Mouse (Mus musculus): ENCODE data around the gene Map4k1. TPM values are rescaled to one million over a fixed set of nuclear protein-coding genes. Genes with fewer than 3 reads are reported as not detected.

The Map4k1 gene
- polyA plus RNA-seq, 1 experiment, result 58.8 TPM

DNA sequence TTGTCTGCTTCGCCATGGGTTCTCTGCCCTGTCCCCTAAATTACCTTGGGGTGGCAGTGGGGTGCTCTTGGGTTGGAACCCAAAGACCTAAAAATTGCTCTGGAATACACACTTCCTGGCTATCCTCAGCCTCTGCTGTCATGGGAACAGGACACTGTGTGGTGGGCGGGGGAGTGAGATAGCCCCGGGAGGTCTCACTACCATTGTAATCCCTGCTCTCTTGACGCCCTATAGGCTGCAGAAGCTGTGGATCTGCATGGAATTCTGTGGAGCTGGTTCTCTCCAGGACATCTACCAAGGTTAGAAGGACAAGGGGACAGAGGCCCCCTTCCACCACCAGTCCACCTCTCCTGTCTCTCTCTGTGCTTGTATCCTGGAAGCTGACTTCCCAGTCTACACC is 2.0 kb downstream of the Map4k1 start:
- H3K27ac ChIP-seq (ENCODE audit: control insufficient read depth, insufficient read depth, low read depth, low read length), result no peak overlapping the region
- H3K27me3 ChIP-seq (ENCODE audit: control insufficient read depth, insufficient read depth, low read length), result no peaks in the 10 kb centered on the region
- no peak overlapping the region for H3K4me3 ChIP-seq (ENCODE audit: control insufficient read depth, low read depth, low read length)
- H3K36me3 ChIP-seq (ENCODE audit: control insufficient read depth, insufficient read depth, low read length), result no peaks in the 10 kb centered on the region; the same call in 1 of the 2 replicates
- peaks cover 24% of the 10 kb centered on the region for H3K4me1 ChIP-seq (ENCODE audit: control insufficient read depth, insufficient read depth, low read length)
- TF ChIP-seq CTCF (IDR thresholded peaks at IDR 0.05; ENCODE audit: control insufficient read depth, insufficient read depth, insufficient replicate concordance, low read depth, low read length), result no peak
- no peak for TF ChIP-seq POLR2A (IDR thresholded peaks at IDR 0.05; ENCODE audit: control insufficient read depth, low read depth, low read length)

DNA sequence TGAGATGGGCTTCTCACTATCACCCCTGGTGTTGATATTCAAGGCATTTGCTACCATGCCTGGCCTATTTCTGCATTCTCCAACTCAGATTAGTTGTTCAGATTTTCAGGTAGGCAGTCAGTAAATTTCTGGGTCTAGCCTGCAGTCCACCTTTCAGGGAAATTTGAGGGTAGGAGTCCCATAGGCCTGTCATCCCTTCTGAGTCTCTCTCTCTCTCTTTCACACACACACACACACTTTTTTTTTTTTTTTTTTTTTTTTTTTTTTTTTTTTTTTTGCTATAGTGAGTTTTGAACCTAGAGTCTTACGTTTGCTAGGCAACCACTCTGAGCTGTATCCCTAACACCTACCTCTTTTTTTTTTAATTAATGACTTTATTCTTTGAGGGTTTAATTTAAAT is 2.6 kb downstream of the Map4k1 start:
- Histone ChIP-seq H3K4me3 (ENCODE audit: control insufficient read depth, low read depth, low read length) (no peak overlapping the region), H3K27me3 (ENCODE audit: control insufficient read depth, insufficient read depth, low read length) (no peaks in the 10 kb centered on the region), H3K4me1 (ENCODE audit: control insufficient read depth, insufficient read depth, low read length) (peaks cover 24% of the 10 kb centered on the region), H3K27ac (ENCODE audit: control insufficient read depth, insufficient read depth, low read depth, low read length) (no peak overlapping the region), H3K36me3 (ENCODE audit: control insufficient read depth, insufficient read depth, low read length) (no peaks in the 10 kb centered on the region; the same call in 1 of the 2 replicates)
- no peak for TF ChIP-seq POLR2A (IDR thresholded peaks at IDR 0.05; ENCODE audit: control insufficient read depth, low read depth, low read length)
- TF ChIP-seq CTCF (IDR thresholded peaks at IDR 0.05; ENCODE audit: control insufficient read depth, insufficient read depth, insufficient replicate concordance, low read depth, low read length), result no peak

DNA sequence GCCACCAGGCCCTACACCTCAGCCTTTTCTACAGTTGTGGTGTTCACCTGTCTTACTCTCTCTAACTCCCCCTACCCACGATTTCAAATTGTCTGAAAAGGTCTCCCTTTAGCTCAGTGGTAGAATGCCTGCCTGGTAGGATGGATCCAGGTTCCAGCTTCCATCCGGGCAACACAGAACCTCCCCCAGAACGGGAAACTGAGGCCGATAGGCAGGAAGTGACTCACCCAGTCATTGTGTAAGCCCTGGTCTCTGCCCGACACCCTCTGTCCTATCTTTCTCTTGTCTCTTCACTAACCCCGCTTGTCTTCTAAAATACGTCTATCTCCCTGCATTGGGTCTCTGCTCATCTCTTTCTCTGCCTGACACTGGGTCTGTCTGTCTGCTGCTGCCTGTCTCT is 3.4 kb downstream of the Map4k1 start:
- TF ChIP-seq POLR2A (IDR thresholded peaks at IDR 0.05; ENCODE audit: control insufficient read depth, low read depth, low read length), result no peak
- TF ChIP-seq CTCF (IDR thresholded peaks at IDR 0.05; ENCODE audit: control insufficient read depth, insufficient read depth, insufficient replicate concordance, low read depth, low read length), result no peak
- H3K4me1 ChIP-seq (ENCODE audit: control insufficient read depth, insufficient read depth, low read length), result peaks cover 24% of the 10 kb centered on the region
- no peaks in the 10 kb centered on the region; the same call in 1 of the 2 replicates for H3K36me3 ChIP-seq (ENCODE audit: control insufficient read depth, insufficient read depth, low read length)
- no peak overlapping the region for H3K4me3 ChIP-seq (ENCODE audit: control insufficient read depth, low read depth, low read length)
- no peak overlapping the region for H3K27ac ChIP-seq (ENCODE audit: control insufficient read depth, insufficient read depth, low read depth, low read length)
- H3K27me3 ChIP-seq (ENCODE audit: control insufficient read depth, insufficient read depth, low read length), result no peaks in the 10 kb centered on the region

DNA sequence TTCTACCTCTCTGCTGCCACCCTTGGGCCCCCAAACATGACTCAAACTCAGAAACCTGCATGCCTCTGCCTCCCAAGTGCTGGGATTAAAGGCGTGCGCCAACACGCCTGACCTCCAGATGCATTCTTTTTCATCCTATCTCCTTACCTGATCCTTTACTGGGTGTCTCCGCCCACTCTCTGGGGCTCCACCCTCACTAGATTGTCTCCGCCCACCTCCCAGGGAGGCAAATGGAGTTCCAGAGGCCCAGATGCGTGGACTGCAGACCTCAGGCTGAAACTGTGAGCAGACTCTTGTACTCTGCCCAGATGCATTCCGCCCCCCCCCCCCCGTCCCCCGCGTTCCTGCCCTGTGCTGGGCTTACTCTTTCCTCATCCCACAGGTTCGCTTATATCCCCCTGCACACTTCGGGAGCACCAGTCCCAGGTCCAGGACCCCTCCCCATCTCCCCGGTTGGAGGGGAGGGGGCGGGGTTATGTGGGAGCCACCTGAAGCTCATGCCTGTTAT is 9.0 kb downstream of the Map4k1 start:
- Histone ChIP-seq H3K27me3 (ENCODE audit: control insufficient read depth, insufficient read depth, low read length) (no peaks in the 10 kb centered on the region), H3K27ac (ENCODE audit: control insufficient read depth, insufficient read depth, low read depth, low read length) (no peak overlapping the region), H3K4me3 (ENCODE audit: control insufficient read depth, low read depth, low read length) (no peak overlapping the region), H3K36me3 (ENCODE audit: control insufficient read depth, insufficient read depth, low read length) (no peaks in the 10 kb centered on the region), H3K4me1 (ENCODE audit: control insufficient read depth, insufficient read depth, low read length) (peaks cover 3% of the 10 kb centered on the region; the same call in 1 of the 2 replicates)
- TF ChIP-seq POLR2A (IDR thresholded peaks at IDR 0.05; ENCODE audit: control insufficient read depth, low read depth, low read length), result no peak
- no peak for TF ChIP-seq CTCF (IDR thresholded peaks at IDR 0.05; ENCODE audit: control insufficient read depth, insufficient read depth, insufficient replicate concordance, low read depth, low read length)

DNA sequence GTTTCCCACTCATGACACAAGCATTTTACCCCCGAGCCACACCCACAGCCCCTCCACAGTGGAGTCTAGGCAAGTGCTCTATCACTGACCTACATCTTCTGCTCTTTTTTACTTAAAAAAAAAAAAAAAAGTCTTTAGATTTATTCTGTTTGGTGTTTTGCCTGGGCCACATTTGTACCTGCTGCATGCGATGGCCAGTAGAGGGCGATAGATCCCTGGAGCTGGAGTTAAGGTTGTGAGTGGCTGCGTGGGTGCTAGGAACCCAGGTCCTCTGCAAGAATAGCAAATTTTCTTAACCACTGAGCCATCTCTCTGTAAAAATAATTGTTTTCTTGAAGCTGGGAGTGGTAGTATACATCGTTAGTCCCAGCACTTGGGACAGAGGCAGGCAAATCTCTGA is 9.8 kb downstream of the Map4k1 start:
- no peak overlapping the region for H3K27ac ChIP-seq (ENCODE audit: control insufficient read depth, insufficient read depth, low read depth, low read length)
- TF ChIP-seq POLR2A (IDR thresholded peaks at IDR 0.05; ENCODE audit: control insufficient read depth, low read depth, low read length) (no peak), CTCF (IDR thresholded peaks at IDR 0.05; ENCODE audit: control insufficient read depth, insufficient read depth, insufficient replicate concordance, low read depth, low read length) (peak; percentile 67; the same call in 1 of the 2 replicates)
- no peaks in the 10 kb centered on the region for H3K27me3 ChIP-seq (ENCODE audit: control insufficient read depth, insufficient read depth, low read length)
- peaks cover 3% of the 10 kb centered on the region; the same call in 1 of the 2 replicates for H3K4me1 ChIP-seq (ENCODE audit: control insufficient read depth, insufficient read depth, low read length)
- H3K4me3 ChIP-seq (ENCODE audit: control insufficient read depth, low read depth, low read length), result no peak overlapping the region
- no peaks in the 10 kb centered on the region for H3K36me3 ChIP-seq (ENCODE audit: control insufficient read depth, insufficient read depth, low read length)

DNA sequence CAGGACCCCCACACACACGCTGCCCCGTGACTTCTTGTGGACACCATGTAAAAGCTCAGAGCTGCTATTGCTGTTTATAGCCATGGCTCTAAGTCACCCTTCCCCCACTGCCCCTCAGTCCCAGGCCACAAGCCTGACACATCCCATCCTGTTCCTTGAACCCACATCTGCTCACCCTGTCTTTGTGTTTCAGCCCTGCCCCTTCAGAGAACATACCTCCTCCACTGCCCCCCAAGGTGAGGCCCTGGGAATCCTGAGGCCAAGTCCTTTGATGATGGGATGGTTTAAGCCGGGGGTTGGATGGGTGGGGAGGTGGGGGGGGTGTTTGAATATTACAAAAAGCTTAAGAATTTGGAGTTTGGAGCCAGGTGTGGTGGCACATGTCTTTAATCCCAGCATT is 11.1 kb downstream of the Map4k1 start:
- TF ChIP-seq POLR2A (IDR thresholded peaks at IDR 0.05; ENCODE audit: control insufficient read depth, low read depth, low read length), result no peak
- no peak for TF ChIP-seq CTCF (IDR thresholded peaks at IDR 0.05; ENCODE audit: control insufficient read depth, insufficient read depth, insufficient replicate concordance, low read depth, low read length)
- Histone ChIP-seq H3K27ac (ENCODE audit: control insufficient read depth, insufficient read depth, low read depth, low read length) (no peak overlapping the region), H3K4me1 (ENCODE audit: control insufficient read depth, insufficient read depth, low read length) (peaks cover 3% of the 10 kb centered on the region; the same call in 1 of the 2 replicates), H3K4me3 (ENCODE audit: control insufficient read depth, low read depth, low read length) (no peak overlapping the region), H3K27me3 (ENCODE audit: control insufficient read depth, insufficient read depth, low read length) (no peaks in the 10 kb centered on the region), H3K36me3 (ENCODE audit: control insufficient read depth, insufficient read depth, low read length) (no peaks in the 10 kb centered on the region)

DNA sequence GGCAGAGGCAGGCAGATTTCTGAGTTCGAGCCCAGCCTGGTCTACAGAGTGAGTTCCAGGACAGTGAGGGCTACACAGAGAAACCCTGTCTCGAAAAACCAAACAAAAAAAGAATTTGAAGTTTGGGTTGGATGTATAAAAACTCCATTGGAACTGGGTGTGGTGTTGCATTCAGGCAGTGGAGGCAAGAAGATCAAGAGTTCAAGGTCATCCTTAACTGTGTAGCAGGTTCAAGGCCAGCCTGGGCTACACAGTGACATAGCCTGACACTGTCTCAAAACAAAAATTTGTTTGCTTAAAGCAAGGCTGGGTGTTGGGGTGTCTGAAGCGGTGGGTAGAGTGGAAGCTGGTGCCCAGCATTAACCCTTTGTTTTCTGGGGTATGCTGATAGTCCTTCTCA is 11.6 kb downstream of the Map4k1 start:
- H3K4me3 ChIP-seq (ENCODE audit: control insufficient read depth, low read depth, low read length), result no peak overlapping the region
- no peaks in the 10 kb centered on the region for H3K36me3 ChIP-seq (ENCODE audit: control insufficient read depth, insufficient read depth, low read length)
- no peak for TF ChIP-seq POLR2A (IDR thresholded peaks at IDR 0.05; ENCODE audit: control insufficient read depth, low read depth, low read length)
- no peak for TF ChIP-seq CTCF (IDR thresholded peaks at IDR 0.05; ENCODE audit: control insufficient read depth, insufficient read depth, insufficient replicate concordance, low read depth, low read length)

More for the DNA sequence above, 11.6 kb downstream of the Map4k1 start:
- Histone ChIP-seq H3K4me1 (ENCODE audit: control insufficient read depth, insufficient read depth, low read length) (peaks cover 3% of the 10 kb centered on the region; the same call in 1 of the 2 replicates), H3K27ac (ENCODE audit: control insufficient read depth, insufficient read depth, low read depth, low read length) (no peak overlapping the region), H3K27me3 (ENCODE audit: control insufficient read depth, insufficient read depth, low read length) (no peaks in the 10 kb centered on the region)

All from testis, adult 2 months (tissue).